Mouse (Mus musculus): ENCODE results near the gene Slc19a2.

DNA sequence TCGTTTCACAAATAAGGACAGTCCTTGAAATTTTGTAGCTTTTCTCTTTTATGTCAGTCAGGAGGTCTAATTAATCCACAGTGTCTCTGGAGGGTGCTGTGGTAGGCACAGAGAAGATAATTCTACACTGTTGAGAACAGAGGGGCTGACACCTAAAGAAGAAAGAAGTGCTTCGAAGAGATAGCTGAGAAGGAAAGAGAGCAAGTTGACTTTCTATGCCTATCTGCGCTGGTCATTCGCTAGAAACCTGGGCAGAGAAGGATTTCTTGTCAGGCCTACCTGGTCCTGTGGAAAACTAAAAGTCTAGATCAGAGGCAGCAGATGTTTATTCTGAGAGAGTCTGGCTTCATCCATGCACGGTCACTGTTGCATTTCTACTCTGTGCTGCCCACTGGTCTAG lies 65.2 kb downstream of the Slc19a2 start:
- TF ChIP-seq CTCF (IDR thresholded peaks at IDR 0.05; ENCODE audit: extremely low read depth, insufficient read depth, low read length) (no peak), POLR2A (IDR thresholded peaks at IDR 0.05; ENCODE audit: extremely low read depth, insufficient read depth, low read length) (no peak)
